Mouse (Mus musculus) neural tube, embryonic 13.5 days (tissue): ENCODE results near the gene Abca13. TPM values are rescaled to one million over a fixed set of nuclear protein-coding genes. Genes with fewer than 3 reads are reported as not detected.
"Not testable (repeated sequence)": the region's sequence is repeated elsewhere in the genome, so short reads cannot be mapped to it uniquely, and the experiment has no call there.

Source experiments
- ATAC-seq: fragments of 200-750 bp; cut with Nextera tagmentation; 2 replicates; pipeline ENCODE4 v1.8.0; 2017; ENCODE audit warnings: low read depth, mild to moderate bottlenecking, moderate TSS enrichment, moderate library complexity
- H3K27ac ChIP-seq: fragments of 300-500 bp; sonication (generic); replicated peaks from 2 replicates; pipeline ENCODE4 v1.5.1; 2015; ENCODE audit warnings: moderate library complexity, mild to moderate bottlenecking, inconsistent platforms
- H3K27me3 ChIP-seq: fragments of 300-500 bp; sonication (generic); 2 replicates; pipeline ENCODE4 v1.6.1; 2015; ENCODE audit warnings: mild to moderate bottlenecking, inconsistent platforms
- H3K36me3 ChIP-seq: fragments of 300-500 bp; sonication (generic); 2 replicates; pipeline ENCODE4 v1.6.1; 2015; ENCODE audit warnings: mild to moderate bottlenecking, inconsistent platforms
- H3K4me1 ChIP-seq: fragments of 300-500 bp; sonication (generic); replicated peaks from 2 replicates; pipeline ENCODE4 v1.6.1; 2015; ENCODE audit warnings: inconsistent platforms
- H3K4me2 ChIP-seq: fragments of 300-500 bp; sonication (generic); 2 replicates; pipeline ENCODE4 v1.6.1; 2015; ENCODE audit warnings: inconsistent platforms, mild to moderate bottlenecking, moderate library complexity
- H3K4me3 ChIP-seq: fragments of 300-500 bp; sonication (generic); 2 replicates; pipeline ENCODE4 v1.5.1; 2015; ENCODE audit warnings: mild to moderate bottlenecking, inconsistent platforms
- H3K9ac ChIP-seq: fragments of 300-500 bp; sonication (generic); 2 replicates; pipeline ENCODE4 v1.6.1; 2015; ENCODE audit warnings: moderate library complexity, mild to moderate bottlenecking, inconsistent platforms
- H3K9me3 ChIP-seq: fragments of 300-500 bp; sonication (generic); 2 replicates; pipeline ENCODE4 v1.6.1; 2016; ENCODE audit warnings: inconsistent platforms
- WGBS: fragments of 180-500 bp; shearing (Covaris S2); methylation state at CpG from one replicate; pipeline ENCODE4 v1.1.7; 2015; 5-methylcytosine and 5-hydroxymethylcytosine counted together
- polyA plus RNA-seq: library from polyadenylated mRNA; unstranded; fragments of >200 nt; fragmentation: Nextera tagmentation; extraction: Ambion mirVana; gene quantifications from 2 replicates; pipeline ENCODE4 v1.2.1, GENCODE M21; 2015

The Abca13 gene
- polyA plus RNA-seq, 1 experiment from 2014 or later: not detected

DNA sequence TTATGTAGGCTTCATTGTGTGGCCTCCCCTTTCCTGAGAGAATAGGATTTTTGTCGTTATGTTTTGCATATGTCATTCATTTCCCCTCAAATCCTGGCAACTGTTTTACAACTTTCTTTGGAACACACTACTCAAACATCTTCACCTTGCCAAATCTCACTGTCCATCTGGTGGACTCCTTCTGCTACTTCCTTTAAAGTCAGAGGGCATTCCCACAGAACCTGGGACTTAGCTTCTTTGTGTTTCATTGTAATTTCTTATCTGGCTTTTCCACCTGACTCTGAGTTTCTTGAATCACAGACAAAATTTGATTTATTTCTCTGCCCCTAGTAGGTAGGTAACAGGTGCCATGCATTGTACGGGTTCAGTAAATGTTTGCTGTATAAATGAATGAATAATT is 248.0 kb downstream of the Abca13 start:
- no peak for ATAC-seq
- H3K27ac ChIP-seq: no peak overlapping the region

GRCm38 (mm10) chr11:9441192-9441591 is 249.4 kb downstream of the Abca13 start:
- Histone ChIP-seq H3K27me3 (no peaks in the 10 kb centered on the region), H3K4me3 (no peak overlapping the region), H3K36me3 (no peaks in the 10 kb centered on the region), H3K9ac (no peak overlapping the region), H3K4me2 (no peak overlapping the region), H3K27ac (no peak overlapping the region), H3K9me3 (no peaks in the 10 kb centered on the region), H3K4me1 (no peaks in the 10 kb centered on the region)
- 81% methylated on average over 4 of the region's 4 CpGs for WGBS
- ATAC-seq: no peak

More for the DNA sequence above, 248.0 kb downstream of the Abca13 start:
- Histone ChIP-seq H3K36me3 (no peaks in the 10 kb centered on the region), H3K27me3 (no peaks in the 10 kb centered on the region), H3K4me1 (no peaks in the 10 kb centered on the region), H3K9me3 (no peaks in the 10 kb centered on the region), H3K4me2 (no peak overlapping the region), H3K4me3 (no peak overlapping the region), H3K9ac (no peak overlapping the region)
- WGBS: 85% methylated on average over 2 of the region's 2 CpGs

GRCm38 (mm10) chr11:9472400-9472799 is 280.7 kb downstream of the Abca13 start:
- H3K36me3 ChIP-seq: no peaks in the 10 kb centered on the region
- H3K4me3 ChIP-seq: no peak overlapping the region
- H3K9me3 ChIP-seq: no peaks in the 10 kb centered on the region
- ATAC-seq: no peak
- 79% methylated on average over 1 of the region's 1 CpGs for WGBS
- no peak overlapping the region for H3K27ac ChIP-seq
- no peak overlapping the region for H3K9ac ChIP-seq
- no peaks in the 10 kb centered on the region for H3K4me1 ChIP-seq
- H3K27me3 ChIP-seq: no peaks in the 10 kb centered on the region
- no peak overlapping the region for H3K4me2 ChIP-seq

DNA sequence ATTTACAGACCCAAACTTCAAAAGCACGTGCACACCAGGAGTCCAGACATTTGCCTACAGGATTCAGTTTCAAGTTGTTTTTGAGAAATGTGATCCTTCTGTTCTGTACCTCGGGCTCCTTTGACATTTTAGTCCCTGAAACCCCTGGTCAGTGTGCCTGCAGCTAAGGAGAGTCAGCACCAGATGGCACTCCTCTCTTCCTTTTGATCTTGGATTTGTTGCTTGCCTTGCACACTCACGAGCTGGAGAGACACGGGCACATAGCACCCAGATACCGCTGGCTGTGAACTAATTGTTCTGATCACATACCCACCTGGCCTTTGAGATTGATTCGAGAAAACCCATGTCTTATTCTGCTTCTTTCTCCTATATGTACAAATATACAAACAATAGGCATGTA is 289.8 kb downstream of the Abca13 start:
- H3K4me1 ChIP-seq: no peaks in the 10 kb centered on the region
- H3K9ac ChIP-seq: no peak overlapping the region
- no peak overlapping the region for H3K4me3 ChIP-seq
- H3K27me3 ChIP-seq: no peaks in the 10 kb centered on the region
- WGBS: 26% methylated on average over 6 of the region's 6 CpGs
- no peaks in the 10 kb centered on the region for H3K9me3 ChIP-seq
- H3K36me3 ChIP-seq: no peaks in the 10 kb centered on the region
- no peak for ATAC-seq
- H3K4me2 ChIP-seq: no peak overlapping the region
- H3K27ac ChIP-seq: no peak overlapping the region

DNA sequence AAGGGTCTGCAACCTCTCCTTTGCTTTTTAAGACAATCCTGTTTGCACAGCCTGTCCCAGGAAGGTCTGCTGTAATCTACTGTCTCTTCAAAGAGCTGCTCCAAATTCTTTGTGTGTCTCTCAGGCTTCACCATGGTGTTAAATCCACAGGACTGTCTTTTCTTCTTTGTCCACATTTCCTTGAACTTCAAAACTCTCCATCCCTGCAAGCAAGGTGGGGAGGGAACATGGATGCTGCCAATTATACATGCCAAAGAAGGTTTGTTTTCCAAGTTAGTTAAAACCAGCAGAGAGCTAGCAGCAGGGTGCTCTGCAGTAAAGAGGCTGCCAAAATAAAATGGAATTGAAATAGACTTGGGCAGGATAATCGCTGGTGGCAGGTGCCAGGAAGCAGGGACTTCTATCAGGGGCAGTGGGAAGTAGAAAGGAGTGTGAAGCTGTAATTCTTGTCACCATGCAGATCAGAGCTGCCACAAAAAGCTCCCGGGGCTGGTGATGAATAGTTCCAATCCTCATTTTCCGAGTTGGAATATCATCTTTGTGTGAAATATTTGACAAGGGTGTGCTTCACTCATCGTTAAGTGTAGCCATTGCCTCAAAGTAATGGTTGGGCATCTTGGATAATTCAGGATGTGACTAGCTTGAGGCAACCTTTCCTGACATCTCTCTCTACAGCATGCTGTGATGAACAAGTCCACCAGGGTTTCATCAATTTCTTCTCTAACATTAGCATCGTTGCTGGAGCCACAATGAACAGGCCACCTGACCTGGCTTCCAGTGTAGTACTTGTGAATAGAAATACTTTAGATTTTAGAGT is 308.8 kb downstream of the Abca13 start:
- Histone ChIP-seq H3K9ac (no peak overlapping the region), H3K4me3 (no peak overlapping the region), H3K4me2 (no peak overlapping the region), H3K9me3 (no peaks in the 10 kb centered on the region), H3K27ac (no peak overlapping the region), H3K4me1 (no peaks in the 10 kb centered on the region), H3K36me3 (no peaks in the 10 kb centered on the region), H3K27me3 (no peaks in the 10 kb centered on the region)
- no peak for ATAC-seq
- 56% methylated on average over 5 of the region's 5 CpGs for WGBS

DNA sequence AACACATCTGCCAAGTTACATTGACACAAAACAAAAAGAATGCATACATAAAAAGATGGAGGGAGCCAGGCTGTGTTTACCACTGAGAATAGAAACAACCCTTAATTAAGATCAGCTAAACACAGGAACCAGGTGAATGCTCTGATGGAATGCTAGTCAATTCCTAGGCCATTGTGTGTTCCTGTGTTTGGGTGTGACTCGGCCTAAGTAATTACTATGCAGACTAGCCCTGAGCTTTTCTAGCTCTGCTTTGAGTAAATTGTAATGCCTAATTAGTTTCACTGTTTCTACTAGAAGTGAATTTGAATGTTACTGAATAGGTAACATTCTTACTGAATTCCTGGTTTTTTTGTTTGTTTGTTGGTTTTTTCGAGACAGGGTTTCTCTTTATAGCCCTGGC is 323.2 kb downstream of the Abca13 start:
- not testable (repeated sequence) for H3K36me3 ChIP-seq, H3K9me3 ChIP-seq, H3K4me3 ChIP-seq, H3K27me3 ChIP-seq, H3K9ac ChIP-seq, H3K27ac ChIP-seq, H3K4me2 ChIP-seq, H3K4me1 ChIP-seq, ATAC-seq
- WGBS: 61% methylated on average over 2 of the region's 2 CpGs

GRCm38 (mm10) chr11:9528556-9528955 is 336.8 kb downstream of the Abca13 start:
- H3K4me1 ChIP-seq: no peaks in the 10 kb centered on the region
- H3K9me3 ChIP-seq: no peaks in the 10 kb centered on the region
- no peak overlapping the region for H3K9ac ChIP-seq
- H3K4me3 ChIP-seq: no peak overlapping the region
- H3K27ac ChIP-seq: no peak overlapping the region
- no peaks in the 10 kb centered on the region for H3K27me3 ChIP-seq
- H3K36me3 ChIP-seq: no peaks in the 10 kb centered on the region
- H3K4me2 ChIP-seq: no peak overlapping the region
- ATAC-seq: no peak
- 62% methylated on average over 3 of the region's 3 CpGs for WGBS

- WGBS: 92% methylated on average over 8 of the region's 8 CpGs
- H3K4me2 ChIP-seq: no peak overlapping the region
- no peak overlapping the region for H3K27ac ChIP-seq
- H3K4me1 ChIP-seq: no peaks in the 10 kb centered on the region
- H3K4me3 ChIP-seq: no peak overlapping the region
- no peaks in the 10 kb centered on the region for H3K36me3 ChIP-seq
- no peaks in the 10 kb centered on the region for H3K9me3 ChIP-seq
- H3K27me3 ChIP-seq: no peaks in the 10 kb centered on the region
- ATAC-seq: no peak
- H3K9ac ChIP-seq: no peak overlapping the region
Observed at GRCm38 (mm10) chr11:9531715-9532114, 340.0 kb downstream of the Abca13 start.

DNA sequence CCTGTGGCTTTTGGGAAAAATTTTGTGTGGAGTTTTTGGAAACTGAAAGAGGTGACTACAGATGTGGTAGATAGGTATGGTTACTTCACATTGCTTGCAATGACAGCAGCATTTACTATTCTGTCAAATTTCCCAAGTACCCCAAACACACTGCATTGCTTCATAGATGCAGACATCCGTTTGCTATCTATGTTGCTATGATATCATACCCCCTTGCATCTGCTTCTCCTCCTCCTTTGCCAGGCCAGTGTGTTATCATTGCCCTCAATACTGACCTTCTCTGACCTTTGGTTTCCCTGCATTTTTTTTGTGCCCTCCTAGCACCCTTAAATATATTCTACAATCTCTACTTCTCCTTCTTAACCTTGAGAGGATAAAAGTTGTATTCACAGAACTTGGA is 341.4 kb downstream of the Abca13 start:
- Histone ChIP-seq H3K4me3 (no peak overlapping the region), H3K27me3 (no peaks in the 10 kb centered on the region), H3K9me3 (no peaks in the 10 kb centered on the region), H3K4me1 (no peaks in the 10 kb centered on the region), H3K4me2 (no peak overlapping the region), H3K9ac (no peak overlapping the region), H3K27ac (no peak overlapping the region), H3K36me3 (no peaks in the 10 kb centered on the region)
- no peak for ATAC-seq
- 67% methylated on average over 1 of the region's 1 CpGs for WGBS

- H3K4me2 ChIP-seq: no peak overlapping the region
- H3K9ac ChIP-seq: no peak overlapping the region
- H3K27me3 ChIP-seq: no peaks in the 10 kb centered on the region
- H3K4me1 ChIP-seq: no peaks in the 10 kb centered on the region
- H3K9me3 ChIP-seq: no peaks in the 10 kb centered on the region
- no peak overlapping the region for H3K27ac ChIP-seq
- H3K4me3 ChIP-seq: no peak overlapping the region
- no peak for ATAC-seq
- 87% methylated on average over 1 of the region's 1 CpGs for WGBS
- no peaks in the 10 kb centered on the region for H3K36me3 ChIP-seq
Observed at GRCm38 (mm10) chr11:9533658-9534202, 342.0 kb downstream of the Abca13 start.

GRCm38 (mm10) chr11:9536811-9537210 is 345.1 kb downstream of the Abca13 start:
- no peak for ATAC-seq
- H3K9me3 ChIP-seq: no peaks in the 10 kb centered on the region
- H3K27me3 ChIP-seq: no peaks in the 10 kb centered on the region
- H3K36me3 ChIP-seq: no peaks in the 10 kb centered on the region
- 72% methylated on average over 6 of the region's 6 CpGs for WGBS
- no peaks in the 10 kb centered on the region for H3K4me1 ChIP-seq
- H3K4me3 ChIP-seq: no peak overlapping the region
- H3K4me2 ChIP-seq: no peak overlapping the region
- no peak overlapping the region for H3K27ac ChIP-seq
- no peak overlapping the region for H3K9ac ChIP-seq

- Histone ChIP-seq H3K4me1 (no peaks in the 10 kb centered on the region), H3K9me3 (no peaks in the 10 kb centered on the region), H3K27ac (no peak overlapping the region), H3K27me3 (no peaks in the 10 kb centered on the region), H3K36me3 (no peaks in the 10 kb centered on the region), H3K4me2 (no peak overlapping the region), H3K4me3 (no peak overlapping the region), H3K9ac (no peak overlapping the region)
- 81% methylated on average over 1 of the region's 1 CpGs for WGBS
- no peak for ATAC-seq
Observed at GRCm38 (mm10) chr11:9538328-9538727, 346.6 kb downstream of the Abca13 start.

GRCm38 (mm10) chr11:9560026-9560425 is 368.3 kb downstream of the Abca13 start:
- Histone ChIP-seq H3K27me3 (no peaks in the 10 kb centered on the region), H3K9ac (no peak overlapping the region), H3K4me1 (no peaks in the 10 kb centered on the region), H3K27ac (no peak overlapping the region), H3K4me2 (no peak overlapping the region), H3K4me3 (no peak overlapping the region), H3K9me3 (no peaks in the 10 kb centered on the region), H3K36me3 (no peaks in the 10 kb centered on the region)
- WGBS: 89% methylated on average over 2 of the region's 2 CpGs
- no peak for ATAC-seq
